ENCODE assay signal across 22 mouse cellular contexts in the genomic region with DNA sequence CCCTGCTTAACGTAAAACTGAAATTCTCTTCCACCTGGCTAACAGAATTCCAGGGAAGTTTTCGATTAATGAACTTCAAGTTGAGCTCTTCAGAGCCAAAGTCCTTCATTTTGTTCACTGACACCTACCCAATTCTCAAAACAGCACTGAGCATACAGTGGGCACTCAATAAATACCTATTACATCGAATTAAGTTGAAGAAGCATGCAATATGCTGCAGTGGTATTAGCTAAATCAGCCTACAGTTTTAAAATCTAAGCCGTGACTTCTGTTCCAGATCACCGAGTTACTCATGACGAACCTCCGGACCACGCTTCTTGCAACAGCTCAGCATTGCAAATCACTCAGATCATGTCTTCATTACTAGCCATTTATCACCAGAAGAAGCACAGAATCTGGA. TPM values are rescaled to one million over a fixed set of nuclear protein-coding genes. Genes with fewer than 3 reads are reported as not detected.
DNase-seq lines count a peak whose midpoint lies in the region; ATAC-seq and TF ChIP-seq lines count a peak whose summit lies in the region.
"Had no signal": no experiment of that assay in that cellular context is flagged by ENCODE, and none has a peak within 500 bp of the region (broad histone marks: within the 10 kb centered on the region; RNA-seq: fewer than 3 reads in every experiment).

No protein-coding gene starts in this region.

- no peak overlapping the region for H3K9ac ChIP-seq in heart, embryonic 15.5 days
- no peak overlapping the region for H3K9ac ChIP-seq in liver, adult 2 months (ENCODE audit: low read depth, low read length)
- no peak overlapping the region for H3K9ac ChIP-seq in liver, embryonic 12.5 days
- no peak overlapping the region for H3K9ac ChIP-seq in liver, embryonic 15.5 days
- H3K9ac ChIP-seq in forebrain, embryonic 16.5 days (replicated peaks; ENCODE audit: low read depth, low read length): no peak overlapping the region
- H3K9ac ChIP-seq: embryonic facial prominence, embryonic 13.5 days; limb, embryonic 13.5 days; midbrain, embryonic 13.5 days; neural tube, embryonic 15.5 days had no signal

- no peak for TF ChIP-seq POLR2A in liver, adult 2 months (IDR thresholded peaks at IDR 0.05; ENCODE audit: extremely low read depth, insufficient read depth, low read length)

- peak overlapping the region; percentile 70; the same call in 1 of the 2 replicates for H3K4me3 ChIP-seq in heart, embryonic 15.5 days
- H3K4me3 ChIP-seq in liver, adult 2 months (ENCODE audit: insufficient read depth, low read depth, low read length): peak overlapping the region; percentile 76
- no peak overlapping the region for H3K4me3 ChIP-seq in liver, embryonic 12.5 days
- no peak overlapping the region for H3K4me3 ChIP-seq in liver, embryonic 15.5 days (replicated peaks)
- no peak overlapping the region for H3K4me3 ChIP-seq in forebrain, embryonic 16.5 days (replicated peaks; ENCODE audit: low read length)
- H3K4me3 ChIP-seq: embryonic facial prominence, embryonic 13.5 days; forebrain, embryonic 10.5 days; limb, embryonic 13.5 days; midbrain, embryonic 13.5 days; myocyte; neural tube, embryonic 15.5 days had no signal

- no peak for TF ChIP-seq CTCF in liver, adult 2 months (IDR thresholded peaks at IDR 0.05; ENCODE audit: low read depth, low read length)

- no peaks in the 10 kb centered on the region for H3K9me3 ChIP-seq in heart, embryonic 15.5 days (replicated peaks)
- H3K9me3 ChIP-seq in liver, embryonic 12.5 days (replicated peaks): no peaks in the 10 kb centered on the region
- H3K9me3 ChIP-seq in liver, embryonic 15.5 days (replicated peaks): no peaks in the 10 kb centered on the region
- H3K9me3 ChIP-seq in forebrain, embryonic 16.5 days (ENCODE audit: control insufficient read depth, low read length): no peaks in the 10 kb centered on the region
- H3K9me3 ChIP-seq: embryonic facial prominence, embryonic 13.5 days; forebrain, embryonic 10.5 days; G1E; limb, embryonic 13.5 days; midbrain, embryonic 13.5 days; neural tube, embryonic 15.5 days had no signal

- peak overlapping the region; percentile 94 for H3K4me2 ChIP-seq in heart, embryonic 15.5 days
- no peak overlapping the region for H3K4me2 ChIP-seq in liver, embryonic 12.5 days
- peak overlapping the region; percentile 62 for H3K4me2 ChIP-seq in liver, embryonic 15.5 days
- no peak overlapping the region for H3K4me2 ChIP-seq in forebrain, embryonic 16.5 days (ENCODE audit: low read length)
- H3K4me2 ChIP-seq: embryonic facial prominence, embryonic 13.5 days; limb, embryonic 13.5 days; midbrain, embryonic 13.5 days had no signal

- H3K27ac ChIP-seq in heart, embryonic 15.5 days: peak overlapping the region; percentile 22; the same call in 1 of the 2 replicates
- peak overlapping the region; percentile 88 for H3K27ac ChIP-seq in liver, adult 2 months (replicated peaks; ENCODE audit: insufficient read depth, low read depth, low read length)
- no peak overlapping the region for H3K27ac ChIP-seq in liver, embryonic 12.5 days
- H3K27ac ChIP-seq in liver, embryonic 15.5 days (replicated peaks): no peak overlapping the region
- H3K27ac ChIP-seq in forebrain, embryonic 16.5 days (ENCODE audit: low read length): no peak overlapping the region
- H3K27ac ChIP-seq: embryonic facial prominence, embryonic 13.5 days; forebrain, embryonic 10.5 days; hindbrain, postnatal 0 days; limb, embryonic 13.5 days; midbrain, embryonic 13.5 days; neural tube, embryonic 15.5 days; stomach, postnatal 0 days had no signal

- no peak for ATAC-seq in heart, embryonic 15.5 days (replicated peaks; ENCODE audit: insufficient number of reproducible peaks, insufficient read depth, low FRiP score, low read depth)
- ATAC-seq in liver, embryonic 12.5 days: no peak
- no peak for ATAC-seq in liver, embryonic 15.5 days (ENCODE audit: insufficient read depth)
- ATAC-seq in forebrain, embryonic 16.5 days: no peak
- ATAC-seq: CD4-positive, CD25-positive, alpha-beta regulatory T cell, adult 4 months; hindbrain, postnatal 0 days; midbrain, embryonic 13.5 days had no signal

- WGBS in heart, embryonic 15.5 days: 74% methylated on average over 8 of the region's 8 CpGs
- WGBS in liver, adult 2 months: 25% methylated on average over 8 of the region's 8 CpGs
- WGBS in liver, embryonic 12.5 days (ENCODE audit: insufficient replicate concordance): 76% methylated on average over 8 of the region's 8 CpGs
- WGBS in liver, embryonic 15.5 days (ENCODE audit: insufficient replicate concordance): 61% methylated on average over 8 of the region's 8 CpGs
- whole genome bisulfite sequencing in forebrain, embryonic 16.5 days: 89% methylated on average over 8 of the region's 8 CpGs

- H3K27me3 ChIP-seq in heart, embryonic 15.5 days: no peaks in the 10 kb centered on the region
- H3K27me3 ChIP-seq in liver, adult 2 months (ENCODE audit: control insufficient read depth, insufficient read depth, low read length): no peaks in the 10 kb centered on the region
- H3K27me3 ChIP-seq in liver, embryonic 12.5 days (replicated peaks): peaks cover 33% of the 10 kb centered on the region
- peaks cover 32% of the 10 kb centered on the region for H3K27me3 ChIP-seq in liver, embryonic 15.5 days
- H3K27me3 ChIP-seq in forebrain, embryonic 16.5 days (replicated peaks; ENCODE audit: control insufficient read depth, insufficient read depth, low read length): peaks cover 4% of the 10 kb centered on the region

- no peak for DNase-seq in heart, postnatal 4 days
- DNase-seq in liver, adult 2 months (ENCODE audit: extremely low read depth, low read depth, low spot score): peak; percentile 77
- DNase-seq in gonadal fat pad, adult 2 months (ENCODE audit: low read depth): peak; percentile 28
- DNase-seq: cerebellum, adult 9-11 months; gastrocnemius, postnatal 10 days; layer of hippocampus, adult 9-11 months; right cerebral cortex, postnatal 25 days had no signal

- no peaks in the 10 kb centered on the region for H3K36me3 ChIP-seq in heart, embryonic 15.5 days
- H3K36me3 ChIP-seq in liver, adult 2 months (ENCODE audit: control insufficient read depth, insufficient read depth, low read length): no peaks in the 10 kb centered on the region
- no peaks in the 10 kb centered on the region for H3K36me3 ChIP-seq in liver, embryonic 12.5 days
- no peaks in the 10 kb centered on the region for H3K36me3 ChIP-seq in liver, embryonic 15.5 days (replicated peaks)
- H3K36me3 ChIP-seq in forebrain, embryonic 16.5 days (ENCODE audit: control insufficient read depth, insufficient read depth): no peaks in the 10 kb centered on the region
- H3K36me3 ChIP-seq: embryonic facial prominence, embryonic 13.5 days; forebrain, embryonic 10.5 days; G1E; limb, embryonic 13.5 days; midbrain, embryonic 13.5 days; neural tube, embryonic 15.5 days had no signal

- peaks cover 15% of the 10 kb centered on the region; the same call in 1 of the 2 replicates for H3K79me2 ChIP-seq in liver, adult 2 months (ENCODE audit: control insufficient read depth, insufficient read depth, low read length)

- H3K4me1 ChIP-seq in heart, embryonic 15.5 days (replicated peaks): peaks cover 6% of the 10 kb centered on the region
- H3K4me1 ChIP-seq in liver, adult 2 months (ENCODE audit: control insufficient read depth, insufficient read depth, low read length): peaks cover 12% of the 10 kb centered on the region; the same call in 1 of the 2 replicates
- H3K4me1 ChIP-seq in liver, embryonic 12.5 days: no peaks in the 10 kb centered on the region
- H3K4me1 ChIP-seq in liver, embryonic 15.5 days (replicated peaks): no peaks in the 10 kb centered on the region
- H3K4me1 ChIP-seq in forebrain, embryonic 16.5 days (replicated peaks; ENCODE audit: control insufficient read depth, insufficient read depth, low read length): peaks cover 10% of the 10 kb centered on the region; the same call in 1 of the 2 replicates

RNA-seq across cellular contexts. Expression of a gene that starts 2.1 kb away (rescaled TPM):
- 11.2 and 11.8 TPM in 2 replicates for polyA plus RNA-seq in heart, embryonic 15.5 days (2015; fragmentation: Nextera tagmentation; extraction: Ambion mirVana)
- total RNA-seq in heart, postnatal 4 days (2021): 10 to 100 TPM; 13.3 to 13.4 TPM
- 65.6 and 85.9 TPM in 2 replicates for total RNA-seq in liver, adult 2 months (2014; rRNA removed)
- 18.6 and 23.1 TPM in 2 replicates for polyA plus RNA-seq in liver, adult 2 months (2012; rRNA removed)
- polyA plus RNA-seq in liver, embryonic 12.5 days (2016; fragmentation: Nextera tagmentation; extraction: Ambion mirVana): 10.9 and 11.7 TPM in 2 replicates
- polyA plus RNA-seq in gonadal fat pad, adult 2 months (2012; rRNA removed): 10.6 and 18.0 TPM in 2 replicates
- polyA plus RNA-seq in liver, embryonic 15.5 days (2015; fragmentation: Nextera tagmentation; extraction: Ambion mirVana): 12.2 and 14.3 TPM in 2 replicates
- polyA plus RNA-seq in forebrain, embryonic 16.5 days (2015; fragmentation: Nextera tagmentation; extraction: Ambion mirVana): 2.8 and 3.9 TPM in 2 replicates
- total RNA-seq: megakaryocyte progenitor cell, adult 5-6 weeks had no signal
- polyA plus RNA-seq: CD4-positive, CD25-positive, alpha-beta regulatory T cell, adult 4 months; G1E had no signal

Comparison
In these comparisons a context has a peak if more than half of its experiments do, and no peak if none do; other contexts are left out.
1. H3K27ac ChIP-seq: peak in heart, embryonic 15.5 days (single experiment) and liver, adult 2 months (single experiment); none in liver, embryonic 12.5 days (single experiment), liver, embryonic 15.5 days (single experiment) and forebrain, embryonic 16.5 days (single experiment).
2. H3K4me2 ChIP-seq: peak in heart, embryonic 15.5 days (single experiment) and liver, embryonic 15.5 days (single experiment); none in liver, embryonic 12.5 days (single experiment) and forebrain, embryonic 16.5 days (single experiment).
3. H3K4me3 ChIP-seq: peak in heart, embryonic 15.5 days (single experiment) and liver, adult 2 months (single experiment); none in liver, embryonic 12.5 days (single experiment), liver, embryonic 15.5 days (single experiment) and forebrain, embryonic 16.5 days (single experiment).